Mouse (Mus musculus) kidney, embryonic 14.5 days (tissue): ENCODE data around the gene Large1. TPM values are rescaled to one million over a fixed set of nuclear protein-coding genes. Genes with fewer than 3 reads are reported as not detected.

Source experiments
- ATAC-seq: fragments of 200-750 bp; cut with Nextera tagmentation; 2 replicates; pipeline ENCODE4 v1.8.0; 2017; ENCODE audit warnings: moderate number of reproducible peaks, mild to moderate bottlenecking, moderate TSS enrichment, moderate library complexity; ENCODE audit not compliant: low FRiP score, low TSS enrichment
- H3K27ac ChIP-seq: fragments of 300-500 bp; sonication (generic); 2 replicates; pipeline ENCODE4 v1.5.1; 2014; ENCODE audit warnings: low read depth, mild to moderate bottlenecking, low read length, moderate library complexity, mixed read lengths
- H3K27me3 ChIP-seq: fragments of 300-500 bp; sonication (generic); 2 replicates; pipeline ENCODE4 v1.6.1; 2014; ENCODE audit warnings: mild to moderate bottlenecking, low read length; ENCODE audit not compliant: control insufficient read depth, insufficient read depth
- H3K36me3 ChIP-seq: fragments of 300-500 bp; sonication (generic); 2 replicates; pipeline ENCODE4 v1.6.1; 2014; ENCODE audit warnings: low read length, mixed read lengths; ENCODE audit not compliant: control insufficient read depth, insufficient read depth
- H3K4me1 ChIP-seq: fragments of 300-500 bp; sonication (generic); 2 replicates; pipeline ENCODE4 v1.6.1; 2014; ENCODE audit warnings: low read length, mixed read lengths; ENCODE audit not compliant: control insufficient read depth, insufficient read depth
- H3K4me2 ChIP-seq: fragments of 300-500 bp; sonication (generic); replicated peaks from 2 replicates; pipeline ENCODE4 v1.6.1; 2014; ENCODE audit warnings: low read depth, mild to moderate bottlenecking, low read length
- H3K4me3 ChIP-seq: fragments of 300-500 bp; sonication (generic); 2 replicates; pipeline ENCODE4 v1.5.1; 2014; ENCODE audit warnings: mild to moderate bottlenecking, low read length
- H3K9ac ChIP-seq: fragments of 300-500 bp; sonication (generic); 2 replicates; pipeline ENCODE4 v1.6.1; 2014; ENCODE audit warnings: low read depth, mild to moderate bottlenecking, low read length, moderate library complexity
- H3K9me3 ChIP-seq: fragments of 300-500 bp; sonication (generic); 2 replicates; pipeline ENCODE4 v1.6.1; 2016; ENCODE audit warnings: low read length; ENCODE audit not compliant: control insufficient read depth
- WGBS: fragments of 180-500 bp; shearing (Covaris S2); extraction: QIAGEN DNeasy Blood & Tissue Kit; methylation state at CpG from one replicate; pipeline ENCODE4 v1.1.7; 2014; 5-methylcytosine and 5-hydroxymethylcytosine counted together
- polyA plus RNA-seq: library from polyadenylated mRNA; unstranded; fragments of >200 nt; fragmentation: Nextera tagmentation; extraction: Ambion mirVana; gene quantifications from 2 replicates; pipeline ENCODE4 v1.2.1, GENCODE M21; 2014

The Large1 gene
- polyA plus RNA-seq, 1 experiment from 2014 or later, result 10.4 TPM

GRCm38 (mm10) chr8:72899321-72899720 lies 454.0 kb downstream of the Large1 start:
- Histone ChIP-seq H3K9me3 (no peaks in the 10 kb centered on the region), H3K36me3 (no peaks in the 10 kb centered on the region), H3K27me3 (no peaks in the 10 kb centered on the region), H3K4me2 (no peak overlapping the region), H3K4me1 (no peaks in the 10 kb centered on the region), H3K4me3 (no peak overlapping the region), H3K27ac (no peak overlapping the region), H3K9ac (no peak overlapping the region)
- no peak for ATAC-seq
- WGBS, result 87% methylated on average over 3 of the region's 3 CpGs

GRCm38 (mm10) chr8:72883033-72883432 lies 470.3 kb downstream of the Large1 start:
- WGBS, result 93% methylated on average over 2 of the region's 2 CpGs
- ATAC-seq, result no peak
- no peaks in the 10 kb centered on the region for H3K4me1 ChIP-seq
- no peak overlapping the region for H3K27ac ChIP-seq
- H3K4me2 ChIP-seq, result no peak overlapping the region
- no peak overlapping the region for H3K9ac ChIP-seq
- no peaks in the 10 kb centered on the region for H3K27me3 ChIP-seq
- H3K36me3 ChIP-seq, result no peaks in the 10 kb centered on the region
- no peak overlapping the region for H3K4me3 ChIP-seq
- H3K9me3 ChIP-seq, result no peaks in the 10 kb centered on the region

GRCm38 (mm10) chr8:72873411-72873810 lies 479.9 kb downstream of the Large1 start:
- H3K4me1 ChIP-seq, result no peaks in the 10 kb centered on the region
- ATAC-seq, result no peak
- no peaks in the 10 kb centered on the region for H3K36me3 ChIP-seq
- H3K4me2 ChIP-seq, result no peak overlapping the region
- no peaks in the 10 kb centered on the region for H3K27me3 ChIP-seq
- 87% methylated on average over 2 of the region's 2 CpGs for WGBS
- no peak overlapping the region for H3K4me3 ChIP-seq
- no peak overlapping the region for H3K27ac ChIP-seq
- H3K9me3 ChIP-seq, result no peaks in the 10 kb centered on the region
- no peak overlapping the region for H3K9ac ChIP-seq

DNA sequence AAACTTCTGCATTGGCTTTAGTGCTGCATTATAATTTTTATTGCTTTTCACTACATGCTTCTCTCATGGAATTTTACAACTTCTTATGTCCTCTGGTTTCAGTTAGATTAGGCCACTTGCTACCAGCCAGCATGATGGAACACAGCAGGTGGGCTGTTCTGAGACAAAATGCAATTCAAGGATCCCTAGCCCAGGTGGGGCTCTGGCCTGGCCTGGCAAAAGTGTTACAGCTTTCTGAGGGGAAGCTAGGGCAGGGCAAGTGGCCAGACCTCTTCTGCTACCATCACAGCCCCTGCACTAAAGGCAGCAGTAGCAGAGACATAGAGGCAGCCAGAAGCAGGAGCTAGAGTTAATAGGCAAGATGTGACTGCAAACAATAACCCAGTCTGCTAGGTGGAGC lies 506.5 kb downstream of the Large1 start:
- Histone ChIP-seq H3K4me3 (no peak overlapping the region), H3K4me2 (no peak overlapping the region), H3K9ac (no peak overlapping the region), H3K4me1 (no peaks in the 10 kb centered on the region), H3K36me3 (no peaks in the 10 kb centered on the region), H3K27me3 (no peaks in the 10 kb centered on the region), H3K27ac (no peak overlapping the region), H3K9me3 (no peaks in the 10 kb centered on the region)
- no peak for ATAC-seq

DNA sequence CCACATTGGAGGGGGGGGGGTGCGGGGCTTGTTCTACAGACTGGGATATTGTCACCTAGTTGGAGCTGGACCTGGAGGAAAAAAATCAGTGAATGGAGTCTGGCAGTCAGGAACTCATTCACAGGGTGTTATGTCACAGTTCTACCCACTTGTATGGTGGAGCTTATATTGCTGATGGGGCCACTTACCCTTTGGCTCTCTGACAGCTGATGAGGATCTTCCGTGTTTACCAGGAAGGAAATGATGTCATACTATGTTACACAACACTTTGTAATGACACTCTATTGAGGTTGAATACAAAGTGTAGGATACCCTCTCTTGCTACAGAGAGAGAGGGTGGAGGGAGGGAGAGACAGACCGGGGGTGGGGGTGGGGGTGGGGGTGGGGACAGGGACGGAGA lies 517.5 kb downstream of the Large1 start:
- H3K27ac ChIP-seq, result no peak overlapping the region
- no peaks in the 10 kb centered on the region for H3K27me3 ChIP-seq
- H3K4me1 ChIP-seq, result no peaks in the 10 kb centered on the region
- H3K36me3 ChIP-seq, result no peaks in the 10 kb centered on the region
- no peak overlapping the region for H3K4me2 ChIP-seq
- no peak overlapping the region for H3K9ac ChIP-seq
- H3K9me3 ChIP-seq, result no peaks in the 10 kb centered on the region
- H3K4me3 ChIP-seq, result no peak overlapping the region
- WGBS, result 86% methylated on average over 4 of the region's 4 CpGs
- no peak for ATAC-seq

GRCm38 (mm10) chr8:72833112-72833511 lies 520.2 kb downstream of the Large1 start:
- H3K36me3 ChIP-seq, result no peaks in the 10 kb centered on the region
- 88% methylated on average over 2 of the region's 2 CpGs for WGBS
- no peak overlapping the region for H3K4me3 ChIP-seq
- no peaks in the 10 kb centered on the region for H3K4me1 ChIP-seq
- H3K9ac ChIP-seq, result no peak overlapping the region
- H3K9me3 ChIP-seq, result no peaks in the 10 kb centered on the region
- no peak overlapping the region for H3K4me2 ChIP-seq
- no peak overlapping the region for H3K27ac ChIP-seq
- no peak for ATAC-seq
- H3K27me3 ChIP-seq, result no peaks in the 10 kb centered on the region

GRCm38 (mm10) chr8:72832371-72832770 lies 521.0 kb downstream of the Large1 start:
- ATAC-seq, result no peak
- Histone ChIP-seq H3K9me3 (no peaks in the 10 kb centered on the region), H3K4me1 (no peaks in the 10 kb centered on the region)

DNA sequence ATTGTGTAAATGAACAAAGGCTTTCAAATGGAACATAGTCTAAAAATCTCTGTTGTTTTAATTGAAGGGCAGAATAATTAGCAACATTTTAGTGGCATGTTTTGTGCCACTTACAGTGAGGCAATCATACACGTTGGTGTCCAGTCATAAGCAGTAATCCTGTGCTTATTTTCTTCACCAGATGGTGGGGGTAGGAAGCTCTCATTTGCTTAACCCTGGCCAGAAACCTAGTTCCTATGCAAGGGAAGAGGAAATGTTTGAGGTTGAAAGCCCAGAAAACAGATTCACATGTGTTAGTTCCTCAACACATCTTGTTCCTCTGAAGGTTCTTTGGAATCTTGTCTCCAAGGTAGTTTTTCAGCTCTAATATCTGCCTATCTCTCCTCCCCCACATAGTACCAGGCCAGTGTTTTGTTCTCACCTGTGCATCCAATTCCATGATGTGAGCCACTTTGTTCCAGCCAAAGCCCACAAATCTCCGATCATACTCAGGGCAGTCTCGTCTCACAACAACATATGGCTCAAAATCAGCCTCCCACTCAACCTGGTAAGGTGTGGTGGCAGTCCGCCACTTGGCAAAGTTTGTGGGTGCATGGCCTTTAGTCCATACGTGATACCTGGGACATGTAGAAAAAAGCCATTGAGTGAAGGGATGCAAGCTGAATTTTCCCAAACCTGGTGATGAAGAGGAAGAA lies 535.5 kb downstream of the Large1 start:
- Histone ChIP-seq H3K27ac (no peak overlapping the region), H3K4me3 (no peak overlapping the region), H3K4me1 (no peaks in the 10 kb centered on the region), H3K9ac (no peak overlapping the region), H3K9me3 (no peaks in the 10 kb centered on the region), H3K36me3 (peaks cover 6% of the 10 kb centered on the region; the same call in 1 of the 2 replicates), H3K27me3 (no peaks in the 10 kb centered on the region), H3K4me2 (no peak overlapping the region)
- WGBS, result 88% methylated on average over 5 of the region's 5 CpGs
- no peak for ATAC-seq

More at GRCm38 (mm10) chr8:72832371-72832770, 521.0 kb downstream of the Large1 start:
- Histone ChIP-seq H3K4me2 (no peak overlapping the region), H3K4me3 (no peak overlapping the region), H3K27ac (no peak overlapping the region), H3K27me3 (no peaks in the 10 kb centered on the region), H3K36me3 (no peaks in the 10 kb centered on the region), H3K9ac (no peak overlapping the region)
- WGBS, result 88% methylated on average over 1 of the region's 1 CpGs

DNA sequence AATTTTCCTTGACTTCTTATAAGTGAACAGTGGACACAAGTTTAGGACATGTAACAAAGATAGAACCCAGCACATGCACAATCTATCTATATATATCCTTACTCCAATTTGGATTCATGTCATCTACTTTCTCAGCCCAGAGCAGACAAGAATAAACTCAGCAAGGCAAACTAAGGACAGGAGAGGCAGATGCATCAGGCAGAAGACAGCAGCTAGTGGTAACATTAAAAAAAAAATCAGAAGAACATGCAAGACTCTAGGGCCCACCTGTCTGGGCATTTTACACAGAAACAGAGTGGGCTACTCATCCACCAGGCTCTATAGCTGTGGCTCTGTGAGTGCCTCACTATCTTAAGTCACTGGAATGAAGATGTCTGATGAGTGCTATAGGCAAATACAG lies 536.7 kb downstream of the Large1 start:
- Histone ChIP-seq H3K4me2 (no peak overlapping the region), H3K27ac (no peak overlapping the region), H3K4me3 (no peak overlapping the region), H3K9ac (no peak overlapping the region), H3K27me3 (no peaks in the 10 kb centered on the region), H3K36me3 (peaks cover 6% of the 10 kb centered on the region; the same call in 1 of the 2 replicates), H3K9me3 (no peaks in the 10 kb centered on the region), H3K4me1 (no peaks in the 10 kb centered on the region)
- no peak for ATAC-seq
